Mouse (Mus musculus) heart, postnatal 10 days (tissue): Measurements from ENCODE around the gene Prph2. TPM values are rescaled to one million over a fixed set of nuclear protein-coding genes. Genes with fewer than 3 reads are reported as not detected.

Experiments
- DNase-seq, 2 experiments: peaks; one replicate each; pipeline ENCODE4 v3.0.0; 2021
- intact Hi-C: fragments of 180-260 bp; cut with DNase I; formaldehyde crosslinking; loops from one replicate; pipeline ENCODE4 v1.15.1; 2025
- total RNA-seq, 2 experiments: library from RNA; stranded (reverse); gene quantifications; 2 replicates each; pipeline ENCODE4 v1.2.3; 2021

Prph2 gene
- total RNA-seq, 2 experiments from 2014 or later = not detected

DNA sequence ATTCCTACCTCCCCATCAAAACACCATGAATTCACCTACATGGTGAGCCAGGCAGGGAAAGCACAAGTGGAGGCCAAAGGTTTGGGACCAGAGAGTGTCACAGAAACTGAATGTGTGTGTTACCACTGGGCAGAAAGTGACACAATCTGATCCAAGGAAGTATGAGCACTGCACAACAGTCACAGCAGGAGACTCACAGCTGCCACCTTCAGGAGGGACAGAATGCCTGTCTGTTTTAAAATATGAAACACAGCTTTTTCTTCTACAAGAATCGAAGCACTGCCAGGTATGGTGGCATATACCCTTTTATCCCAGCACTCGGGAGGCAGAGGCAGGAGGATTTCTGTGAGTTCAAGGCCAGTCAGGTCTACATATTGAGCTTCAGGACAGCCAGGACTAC, 47.8 kb downstream of the Prph2 start:
- DNase-seq = no peak

DNA sequence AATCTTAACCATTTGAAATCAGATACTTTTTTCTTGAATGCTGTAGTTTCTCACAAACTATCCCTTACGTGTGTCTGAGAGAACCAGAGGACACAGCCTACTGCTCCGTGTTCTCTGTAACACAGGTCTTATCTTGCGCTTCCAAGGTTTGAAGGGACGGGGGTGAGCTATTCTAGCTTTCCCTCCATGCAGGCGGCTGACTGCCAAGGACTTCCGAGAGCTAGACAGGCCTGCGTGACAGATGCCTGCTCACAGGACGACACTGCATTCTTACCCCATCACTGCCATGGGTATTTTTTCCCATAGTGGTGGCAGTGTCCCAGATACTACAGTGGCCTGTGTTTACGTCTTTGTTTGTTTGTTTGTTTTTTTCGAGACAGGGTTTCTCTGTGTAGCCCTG, 50.0 kb downstream of the Prph2 start:
- intact Hi-C loops = no loop called here
- peak; percentile 52 to 59 for DNase-seq

More for the DNA sequence above, 47.8 kb downstream of the Prph2 start:
- intact Hi-C loops = no loop called here

DNA sequence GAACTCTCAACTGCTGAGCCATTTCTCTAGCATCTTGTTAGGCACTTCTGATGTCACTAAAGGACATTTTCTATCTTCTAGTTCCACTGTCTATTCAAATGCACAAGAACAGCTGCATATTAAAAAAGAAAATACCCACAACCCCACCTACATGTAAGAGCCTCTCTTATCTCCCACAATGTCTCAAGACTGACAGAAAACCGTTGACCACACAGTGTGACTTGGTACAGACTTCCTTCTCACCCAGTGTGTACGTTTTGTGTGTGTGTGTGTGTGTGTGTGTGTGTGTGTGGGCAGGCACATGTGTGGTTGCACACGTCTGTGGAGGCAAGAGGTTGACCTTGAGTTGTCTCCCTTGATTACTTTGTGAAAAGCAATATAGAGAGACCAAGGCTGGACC, 51.9 kb downstream of the Prph2 start:
- intact Hi-C loops = no loop called here

DNA sequence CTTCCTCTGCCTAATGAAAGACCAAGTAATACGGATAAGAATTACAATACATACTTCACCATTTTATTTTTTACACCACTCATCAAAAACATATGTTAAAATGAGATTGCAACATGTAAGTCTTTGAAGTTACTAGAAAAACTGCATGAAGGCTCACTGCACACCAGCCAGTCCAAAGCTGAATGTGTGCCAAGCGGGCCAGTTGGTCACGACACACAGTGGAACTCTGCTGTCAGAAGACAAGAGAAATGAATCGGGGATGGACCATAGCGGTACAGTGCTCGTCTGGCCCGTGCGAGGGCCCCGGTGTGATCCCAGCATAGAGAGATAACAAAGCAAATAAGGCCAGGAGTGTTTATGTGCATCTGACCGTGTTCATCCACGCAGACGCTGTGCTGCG, 52.9 kb downstream of the Prph2 start:
- DNase-seq = no peak
- intact Hi-C loops = no loop called here

More for the DNA sequence above, 51.9 kb downstream of the Prph2 start:
- no peak for DNase-seq

DNA sequence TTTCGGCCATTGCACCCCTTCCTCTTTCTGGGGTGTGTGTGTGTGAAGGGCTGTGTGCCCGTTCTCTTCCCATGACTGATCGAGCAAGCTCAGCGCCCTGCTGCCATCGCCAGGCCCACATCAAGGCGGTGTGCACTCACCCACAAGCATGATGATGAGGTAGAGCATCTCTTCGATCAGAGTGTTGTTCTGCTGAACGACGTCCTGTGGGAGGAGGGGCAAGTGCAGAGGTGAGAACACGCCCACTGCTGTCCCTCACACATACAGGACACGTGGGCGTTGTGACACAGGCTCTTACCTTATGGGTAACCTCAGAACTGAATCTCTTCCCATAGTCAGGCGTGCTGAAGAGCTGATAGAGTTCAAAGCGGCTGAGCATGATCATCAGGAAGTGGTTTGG, 56.6 kb downstream of the Prph2 start:
- DNase-seq = no peak
- intact Hi-C loops = no loop called here

DNA sequence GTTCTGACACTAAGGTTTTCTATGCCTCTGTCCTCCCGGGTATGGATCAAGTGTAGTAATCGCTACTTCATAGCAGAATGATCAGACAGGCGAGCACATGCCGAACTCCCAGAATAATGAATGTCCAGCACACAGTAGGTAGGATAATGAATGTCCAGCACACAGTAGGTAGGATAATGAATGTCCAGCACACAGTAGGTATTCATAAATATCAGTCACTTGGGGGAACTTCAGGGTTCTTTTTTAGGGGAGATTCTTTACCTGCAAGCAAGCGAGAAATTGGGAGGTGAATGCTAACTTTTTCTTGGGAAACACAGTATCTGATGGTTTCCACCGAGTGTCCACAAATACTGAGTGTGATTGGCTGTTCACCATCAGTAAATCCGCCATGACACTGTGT, 62.3 kb downstream of the Prph2 start:
- no peak for DNase-seq
- intact Hi-C loops = no loop called here

Other genes starting within 250 kb of the Prph2 start
- gene Rrp36, start 236.1 kb upstream of the Prph2 start, total RNA-seq = 10 to 100 TPM; 12.9 to 19.0 TPM
- gene Mea1, start 231.7 kb upstream of the Prph2 start, total RNA-seq = 10 to 100 TPM; 62.3 to 67.2 TPM
- 100 to 1,000 TPM; 152 to 160 TPM for gene Klhdc3, start 229.5 kb upstream of the Prph2 start, total RNA-seq
- gene Ppp2r5d, start 205.3 kb upstream of the Prph2 start, total RNA-seq = 10 to 100 TPM; 36.5 to 38.5 TPM
- 10 to 100 TPM; 18.9 to 19.9 TPM for gene Pex6, start 199.0 kb upstream of the Prph2 start, total RNA-seq
- gene Gnmt, start 181.3 kb upstream of the Prph2 start, total RNA-seq = under 1 TPM; 0.32 to 0.93 TPM
- gene Cnpy3, start 158.2 kb upstream of the Prph2 start, total RNA-seq = 10 to 100 TPM; 23.9 to 25.8 TPM
- gene Ptcra, start 146.7 kb upstream of the Prph2 start, total RNA-seq = not detected
- 10 to 100 TPM; 26.8 to 28.2 TPM for gene 2310039H08Rik, start 137.8 kb upstream of the Prph2 start, total RNA-seq
- gene Rpl7l1, start 127.8 kb upstream of the Prph2 start, total RNA-seq = 10 to 100 TPM; 58.6 to 69.7 TPM
- gene Bicral, start 52.0 kb upstream of the Prph2 start, total RNA-seq = 10 to 100 TPM; 12.7 to 15.4 TPM
- gene Tbcc, start 19.8 kb upstream of the Prph2 start, total RNA-seq = 10 to 100 TPM; 21.1 to 24.0 TPM
- 10 to 100 TPM; 55.6 to 64.8 TPM for gene Ubr2, start 100.1 kb downstream of the Prph2 start, total RNA-seq